Mouse (Mus musculus): ENCODE measurements around the gene Exoc8.

GRCm38 (mm10) chr8:124878946-124879526 is 18.5 kb downstream of the Exoc8 start:
- no peak for TF ChIP-seq HCFC1 (IDR thresholded peaks at IDR 0.05; ENCODE audit: borderline replicate concordance, insufficient read depth, low read length)
- no peak for TF ChIP-seq CHD2 (IDR thresholded peaks at IDR 0.05; ENCODE audit: low read depth, low read length)
- no peak for TF ChIP-seq MAFK (IDR thresholded peaks at IDR 0.05; ENCODE audit: insufficient read depth, low read depth, low read length)
- no peak for TF ChIP-seq ZNF384 (IDR thresholded peaks at IDR 0.05; ENCODE audit: low read depth, low read length)
